Mouse (Mus musculus) liver, embryonic 13.5 days (tissue): ENCODE results near the gene Ncf4. TPM values are rescaled to one million over a fixed set of nuclear protein-coding genes. Genes with fewer than 3 reads are reported as not detected.

Experiments
- microRNA-seq: library from miRNA; unstranded; fragments of <30 nt; microRNA quantifications from one replicate; pipeline ENCODE4, GENCODE M21; 2016
- polyA plus RNA-seq: library from polyadenylated mRNA; unstranded; fragments of >200 nt; fragmentation: Nextera tagmentation; extraction: Ambion mirVana; gene quantifications from 2 replicates; pipeline ENCODE4 v1.2.1, GENCODE M21; 2015

Gene Ncf4
- polyA plus RNA-seq, 1 experiment from 2014 or later, result 35.3 TPM

Small RNA genes lying within 50 kb of the gene (microRNA-seq; reads per million reads assigned to microRNA genes)
- gene Mir7676-1, result not detected

Other genes starting within 250 kb of the Ncf4 start
- not detected in 2 replicates for gene Cacng2, start 124.8 kb upstream of the Ncf4 start, polyA plus RNA-seq
- gene Ift27, start 70.7 kb upstream of the Ncf4 start, polyA plus RNA-seq, result 45.7 and 45.9 TPM in 2 replicates
- gene Pvalb, start 38.4 kb upstream of the Ncf4 start, polyA plus RNA-seq, result not detected in 2 replicates
- 0.54 and 0.83 TPM in 2 replicates for gene Csf2rb2, start 60.9 kb downstream of the Ncf4 start, polyA plus RNA-seq
- gene Csf2rb, start 81.0 kb downstream of the Ncf4 start, polyA plus RNA-seq, result 3.3 and 3.8 TPM in 2 replicates
- gene Tex33, start 151.1 kb downstream of the Ncf4 start, polyA plus RNA-seq, result not detected in 2 replicates
- gene Tst, start 161.1 kb downstream of the Ncf4 start, polyA plus RNA-seq, result 105 and 109 TPM in 2 replicates
- 3.8 and 4.2 TPM in 2 replicates for gene Mpst, start 161.6 kb downstream of the Ncf4 start, polyA plus RNA-seq
- 4.7 and 5.1 TPM in 2 replicates for gene Kctd17, start 183.8 kb downstream of the Ncf4 start, polyA plus RNA-seq
- gene Tmprss6, start 223.8 kb downstream of the Ncf4 start, polyA plus RNA-seq, result 7.8 and 9.5 TPM in 2 replicates